Mouse (Mus musculus) kidney, adult 2 months (tissue): ENCODE measurements around the gene Osbpl3. TPM values are rescaled to one million over a fixed set of nuclear protein-coding genes. Genes with fewer than 3 reads are reported as not detected.
A peak's percentile ranks its signal among the peaks of the same experiment; 100 is the strongest.

Experiments
- DNase-seq: peaks from one replicate; pipeline ENCODE4 v3.0.0; 2021
- H3K27ac ChIP-seq: fragments of 200-500 bp; 2 replicates; pipeline ENCODE4 v1.5.1; 2012; ENCODE audit warnings: low read depth, low read length, control low read depth, inconsistent platforms; ENCODE audit not compliant: insufficient read depth
- H3K27me3 ChIP-seq: fragments of 200-500 bp; replicated peaks from 2 replicates; pipeline ENCODE4 v1.6.1; 2012; ENCODE audit warnings: mild to moderate bottlenecking, moderate library complexity, low read length, inconsistent platforms; ENCODE audit not compliant: control insufficient read depth, insufficient read depth
- H3K36me3 ChIP-seq: fragments of 200-500 bp; 2 replicates; pipeline ENCODE4 v1.6.1; 2012; ENCODE audit warnings: mild to moderate bottlenecking, moderate library complexity, low read length, inconsistent platforms; ENCODE audit not compliant: control insufficient read depth, insufficient read depth
- H3K4me1 ChIP-seq: fragments of 200-500 bp; 2 replicates; pipeline ENCODE4 v1.6.1; 2011; ENCODE audit warnings: low read length; ENCODE audit not compliant: control insufficient read depth, insufficient read depth
- H3K4me3 ChIP-seq: fragments of 200-500 bp; 2 replicates; pipeline ENCODE4 v1.5.1; 2011; ENCODE audit warnings: mild to moderate bottlenecking, low read depth, low read length, control low read depth; ENCODE audit not compliant: insufficient read depth
- CTCF ChIP-seq: fragments of 200-500 bp; conservative IDR thresholded peaks from 2 replicates; pipeline ENCODE4 v1.5.1; 2011; ENCODE audit warnings: low read depth, mild to moderate bottlenecking, control low read depth, low read length, moderate library complexity, mixed read lengths; ENCODE audit not compliant: insufficient read depth, insufficient read length
- POLR2A ChIP-seq: fragments of 200-500 bp; IDR thresholded peaks from one replicate; pipeline ENCODE4 v1.6.1; 2011; ENCODE audit warnings: low read depth, low read length, control low read depth
- WGBS: fragments of 180-500 bp; shearing (Covaris S2); methylation state at CpG from one replicate; pipeline ENCODE4 v1.1.7; 2018; 5-methylcytosine and 5-hydroxymethylcytosine counted together
- polyA plus RNA-seq: library from polyadenylated mRNA; depleted of rRNA; stranded (reverse); fragments of >200 nt; gene quantifications from 2 replicates; pipeline ENCODE4 v1.2.3, GENCODE M21; 2012

Gene Osbpl3
- polyA plus RNA-seq, 1 experiment, result 33.0 TPM

GRCm38 (mm10) chr6:50336376-50336775 is 119.6 kb downstream of the Osbpl3 start:
- H3K4me1 ChIP-seq, result peaks cover 13% of the 10 kb centered on the region
- no peak overlapping the region for H3K4me3 ChIP-seq
- DNase-seq, result no peak
- no peak overlapping the region for H3K27ac ChIP-seq
- no peaks in the 10 kb centered on the region for H3K27me3 ChIP-seq
- no peaks in the 10 kb centered on the region; the same call in 1 of the 2 replicates for H3K36me3 ChIP-seq
- TF ChIP-seq CTCF (no peak), POLR2A (no peak)
- WGBS, result 60% methylated on average over 2 of the region's 2 CpGs

- Histone ChIP-seq H3K4me3 (no peak overlapping the region), H3K27me3 (no peaks in the 10 kb centered on the region), H3K27ac (peak overlapping the region; percentile 63; the same call in 1 of the 2 replicates), H3K4me1 (peaks cover 13% of the 10 kb centered on the region), H3K36me3 (no peaks in the 10 kb centered on the region; the same call in 1 of the 2 replicates)
- WGBS, result 54% methylated on average over 15 of the region's 15 CpGs
- TF ChIP-seq POLR2A, result no peak
- no peak for TF ChIP-seq CTCF
- peak; percentile 65 for DNase-seq
Measured at GRCm38 (mm10) chr6:50334846-50335821, 120.9 kb downstream of the Osbpl3 start.

GRCm38 (mm10) chr6:50333346-50333745 is 122.7 kb downstream of the Osbpl3 start:
- Histone ChIP-seq H3K4me1 (peaks cover 13% of the 10 kb centered on the region), H3K27ac (no peak overlapping the region), H3K4me3 (no peak overlapping the region), H3K27me3 (no peaks in the 10 kb centered on the region), H3K36me3 (no peaks in the 10 kb centered on the region; the same call in 1 of the 2 replicates)
- peak; percentile 92 for DNase-seq
- WGBS, result 37% methylated on average over 6 of the region's 6 CpGs
- TF ChIP-seq CTCF, result no peak
- TF ChIP-seq POLR2A, result no peak

- DNase-seq, result no peak
- Histone ChIP-seq H3K4me3 (no peak overlapping the region), H3K27me3 (no peaks in the 10 kb centered on the region), H3K27ac (no peak overlapping the region), H3K36me3 (no peaks in the 10 kb centered on the region; the same call in 1 of the 2 replicates), H3K4me1 (peaks cover 11% of the 10 kb centered on the region)
- no peak for TF ChIP-seq POLR2A
- no peak for TF ChIP-seq CTCF
- WGBS, result 94% methylated on average over 2 of the region's 2 CpGs
Measured at GRCm38 (mm10) chr6:50331477-50331876, 124.5 kb downstream of the Osbpl3 start.

GRCm38 (mm10) chr6:50329380-50329779 is 126.6 kb downstream of the Osbpl3 start:
- Histone ChIP-seq H3K27ac (no peak overlapping the region), H3K27me3 (no peaks in the 10 kb centered on the region), H3K4me3 (no peak overlapping the region), H3K4me1 (peaks cover 4% of the 10 kb centered on the region; the same call in 1 of the 2 replicates), H3K36me3 (no peaks in the 10 kb centered on the region; the same call in 1 of the 2 replicates)
- WGBS, result 78% methylated on average over 8 of the region's 8 CpGs
- TF ChIP-seq POLR2A, result no peak
- no peak for TF ChIP-seq CTCF
- no peak for DNase-seq

- TF ChIP-seq CTCF (no peak), POLR2A (no peak)
- no peak for DNase-seq
- H3K4me1 ChIP-seq, result peaks cover 3% of the 10 kb centered on the region; the same call in 1 of the 2 replicates
- H3K4me3 ChIP-seq, result no peak overlapping the region
- H3K27me3 ChIP-seq, result no peaks in the 10 kb centered on the region
- H3K27ac ChIP-seq, result no peak overlapping the region
- H3K36me3 ChIP-seq, result no peaks in the 10 kb centered on the region; the same call in 1 of the 2 replicates
- 50% methylated on average over 7 of the region's 7 CpGs for WGBS
Measured at GRCm38 (mm10) chr6:50328901-50329300, 127.1 kb downstream of the Osbpl3 start.

- H3K4me3 ChIP-seq, result no peak overlapping the region
- TF ChIP-seq CTCF, result no peak
- TF ChIP-seq POLR2A, result no peak
- no peaks in the 10 kb centered on the region; the same call in 1 of the 2 replicates for H3K36me3 ChIP-seq
- H3K4me1 ChIP-seq, result no peaks in the 10 kb centered on the region
- 86% methylated on average over 4 of the region's 4 CpGs for WGBS
- H3K27me3 ChIP-seq, result no peaks in the 10 kb centered on the region
- no peak overlapping the region for H3K27ac ChIP-seq
- DNase-seq, result no peak
Measured at GRCm38 (mm10) chr6:50326192-50326591, 129.8 kb downstream of the Osbpl3 start.
